Mouse (Mus musculus): Measurements from ENCODE around the gene Ywhag. TPM values are rescaled to one million over a fixed set of nuclear protein-coding genes. Genes with fewer than 3 reads are reported as not detected.

Ywhag gene
- total RNA-seq, 2 experiments from 2014 or later = 285 to 296 TPM

GRCm38 (mm10) chr5:135866662-135867061, 67.8 kb downstream of the Ywhag start:
- intact Hi-C loops (cut with DNase I) = no loop called here
- DNase-seq (ENCODE audit: low spot score) = no peak

Other genes with a start within 250 kb of the Ywhag start
- 10 to 100 TPM; 11.8 to 13.3 TPM for gene Tmem120a, start 190.2 kb downstream of the Ywhag start, total RNA-seq (2021)
- gene Styxl1, start 156.2 kb downstream of the Ywhag start, total RNA-seq (2021) = not detected
- gene Mdh2, start 156.1 kb downstream of the Ywhag start, total RNA-seq (2021) = 1,000 to 10,000 TPM; 1,992 to 2,010 TPM
- not detected for gene Srrm3, start 127.7 kb downstream of the Ywhag start, total RNA-seq (2021)
- 100 to 1,000 TPM; 385 to 513 TPM for gene Hspb1, start 46.7 kb downstream of the Ywhag start, total RNA-seq (2021)
- under 1 TPM; 0.28 to 0.68 TPM for gene Ssc4d, start 39.9 kb upstream of the Ywhag start, total RNA-seq (2021)
- not detected for gene Zp3, start 45.5 kb upstream of the Ywhag start, total RNA-seq (2021)
- gene Dtx2, start 60.2 kb upstream of the Ywhag start, total RNA-seq (2021) = 1 to 10 TPM; 7.9 to 8.4 TPM
- 10 to 100 TPM; 20.0 to 28.8 TPM for gene Upk3b, start 103.9 kb upstream of the Ywhag start, total RNA-seq (2021)
- not detected for gene Upk3bl, start 119.9 kb upstream of the Ywhag start, total RNA-seq (2021)
- gene Rasa4, start 149.3 kb upstream of the Ywhag start, total RNA-seq (2021) = 1 to 10 TPM; 6.5 to 7.2 TPM
- gene Polr2j, start 182.0 kb upstream of the Ywhag start, total RNA-seq (2021) = 10 to 100 TPM; 64.4 to 71.9 TPM
- 1 to 10 TPM; 5.0 to 6.3 TPM for gene Lrwd1, start 201.5 kb upstream of the Ywhag start, total RNA-seq (2021)
- 1 to 10 TPM; 5.3 to 6.0 TPM for gene Alkbh4, start 201.5 kb upstream of the Ywhag start, total RNA-seq (2021)
- 1 to 10 TPM in 1 of 2 experiments, under 1 TPM in 1; 0.87 to 1.2 TPM for gene Orai2, start 236.1 kb upstream of the Ywhag start, total RNA-seq (2021)

Data from heart, postnatal 25 days (tissue).